Mouse (Mus musculus) ES-Bruce4 (cell line): Measurements from ENCODE around the gene Gm20431.

Experiments
- CTCF ChIP-seq: IDR thresholded peaks from one replicate; pipeline ENCODE4 v1.8.1; 2011; ENCODE audit warnings: low read depth, low read length
- EP300 ChIP-seq: IDR thresholded peaks from 2 replicates; pipeline ENCODE4 v1.6.1; 2011; ENCODE audit warnings: low read depth, low read length; ENCODE audit not compliant: insufficient read depth
- POLR2A ChIP-seq: IDR thresholded peaks from one replicate; pipeline ENCODE4 v1.8.1; 2011; ENCODE audit warnings: low read length; ENCODE audit not compliant: insufficient read depth

- TF ChIP-seq POLR2A (no peak), EP300 (no peak), CTCF (no peak)
These were observed 14.9 kb downstream of the Gm20431 start for GRCm38 (mm10) chr2:167646411-167646810.
